Comparison of ENCODE assay signal across 7 mouse cellular contexts in the genomic region with DNA sequence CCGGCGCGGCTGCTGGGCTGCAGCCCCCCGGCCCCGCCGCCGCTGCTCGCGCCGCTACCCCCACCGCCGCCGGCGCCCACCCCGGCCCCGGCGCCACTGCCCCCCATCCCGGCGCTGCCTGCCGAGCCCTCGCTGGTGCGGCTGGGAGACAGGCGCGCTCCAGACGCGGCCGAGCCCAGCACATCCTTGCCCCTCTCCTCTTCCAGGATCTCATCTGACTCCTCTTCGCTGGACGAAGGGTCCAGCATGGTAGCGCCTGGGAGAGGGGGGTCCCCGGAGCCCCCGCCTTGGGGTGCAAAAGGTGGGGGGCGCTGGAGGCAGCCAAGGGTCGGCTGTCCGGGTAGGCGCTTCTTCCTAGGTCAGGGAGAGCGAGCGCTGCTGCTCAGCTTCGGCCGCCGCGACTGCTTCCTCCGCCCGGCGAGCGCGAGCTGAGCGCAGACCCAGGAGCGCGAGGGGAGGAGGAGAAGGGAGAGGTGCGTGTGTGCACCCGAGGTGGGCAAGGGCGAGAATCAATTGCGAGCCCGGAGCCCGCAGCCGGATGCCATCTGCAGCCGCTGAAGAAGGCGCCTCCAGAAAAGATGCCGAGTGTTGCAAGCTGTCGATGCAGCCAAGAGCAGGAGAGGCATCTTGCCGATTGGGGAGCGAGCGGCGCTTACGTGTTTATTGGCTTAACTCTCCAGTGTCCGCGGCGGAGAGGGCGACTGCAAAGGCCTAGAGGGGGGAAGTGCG. TPM values are rescaled to one million over a fixed set of nuclear protein-coding genes. Genes with fewer than 3 reads are reported as not detected.
A peak's percentile ranks its signal among the peaks of the same experiment; 100 is the strongest.
DNase-seq lines count a peak whose midpoint lies in the region; ATAC-seq and TF ChIP-seq lines count a peak whose summit lies in the region.

A gene (minus strand): TSS at position 589 of the 729 bp plus-strand sequence.

- TF ChIP-seq CTCF in ES-Bruce4 (IDR thresholded peaks at IDR 0.05; ENCODE audit: low read depth, low read length), result no peak

- peak within 1 kb of the TSS; percentile 71 for H3K4me2 ChIP-seq in hindbrain, embryonic 12.5 days (replicated peaks)
- peak within 1 kb of the TSS; percentile 98 for H3K4me2 ChIP-seq in limb, embryonic 12.5 days

- TF ChIP-seq POLR2A in ES-Bruce4 (IDR thresholded peaks at IDR 0.05; ENCODE audit: insufficient read depth, low read length), result no peak

- H3K27ac ChIP-seq in ES-Bruce4 (ENCODE audit: insufficient read depth, low read length), result no peak within 1 kb of the TSS
- H3K27ac ChIP-seq in hindbrain, embryonic 12.5 days, result peak within 1 kb of the TSS; percentile 98
- H3K27ac ChIP-seq in limb, embryonic 12.5 days, result no peak within 1 kb of the TSS

- DNase-seq in Muller cell, postnatal 12 days (ENCODE audit: inconsistent ontology term), result peak; percentile 73
- DNase-seq in embryo, embryonic 10.5 days (ENCODE audit: low spot score), result peak; percentile 77
- peak; percentile 80 for DNase-seq in right cerebral cortex, postnatal 14 days
- DNase-seq in thymus, postnatal 25 days, result no peak

- peaks cover 15% of the 10 kb centered on the region for H3K9me3 ChIP-seq in ES-Bruce4 (replicated peaks; ENCODE audit: control insufficient read depth, insufficient read depth, low read length, poor library complexity, severe bottlenecking)
- H3K9me3 ChIP-seq in hindbrain, embryonic 12.5 days (replicated peaks), result no peaks in the 10 kb centered on the region
- no peaks in the 10 kb centered on the region for H3K9me3 ChIP-seq in limb, embryonic 12.5 days

- peak within 1 kb of the TSS; percentile 91 for H3K4me3 ChIP-seq in ES-Bruce4 (ENCODE audit: low read depth, low read length)
- peak within 1 kb of the TSS; percentile 77 for H3K4me3 ChIP-seq in hindbrain, embryonic 12.5 days
- H3K4me3 ChIP-seq in limb, embryonic 12.5 days (replicated peaks), result peak within 1 kb of the TSS; percentile 58

- ATAC-seq in hindbrain, embryonic 12.5 days (ENCODE audit: low FRiP score), result peak; percentile 80
- ATAC-seq in limb, embryonic 12.5 days (ENCODE audit: insufficient number of reproducible peaks, insufficient read depth, low FRiP score, low TSS enrichment, low read depth), result peak; percentile 61

- TF ChIP-seq EP300 in ES-Bruce4 (IDR thresholded peaks at IDR 0.05; ENCODE audit: insufficient read depth, low read depth, low read length), result no peak

- WGBS in hindbrain, embryonic 12.5 days, result under 1% methylated on average over 64 of the region's 71 CpGs
- under 1% methylated on average over 58 of the region's 71 CpGs for WGBS in limb, embryonic 12.5 days

- H3K27me3 ChIP-seq in ES-Bruce4 (ENCODE audit: control insufficient read depth, insufficient read depth, low read length, poor library complexity, severe bottlenecking), result peaks cover 3% of the 10 kb centered on the region
- peaks cover 3% of the 10 kb centered on the region for H3K27me3 ChIP-seq in hindbrain, embryonic 12.5 days
- peaks cover 28% of the 10 kb centered on the region for H3K27me3 ChIP-seq in limb, embryonic 12.5 days

- H3K9ac ChIP-seq in ES-Bruce4 (ENCODE audit: low read depth, poor library complexity, severe bottlenecking), result peak within 1 kb of the TSS; percentile 69
- peak within 1 kb of the TSS; percentile 96 for H3K9ac ChIP-seq in hindbrain, embryonic 12.5 days
- H3K9ac ChIP-seq in limb, embryonic 12.5 days (replicated peaks), result peak within 1 kb of the TSS; percentile 54

- H3K4me1 ChIP-seq in ES-Bruce4 (ENCODE audit: control insufficient read depth, insufficient read depth, low read length), result peaks cover 5% of the 10 kb centered on the region
- 0 out of 2 replicates have a peak, but pooled peaks cover 8% of the 10 kb centered on the region for H3K4me1 ChIP-seq in hindbrain, embryonic 12.5 days
- peaks cover 11% of the 10 kb centered on the region for H3K4me1 ChIP-seq in limb, embryonic 12.5 days (replicated peaks)

- H3K36me3 ChIP-seq in ES-Bruce4 (ENCODE audit: control insufficient read depth, insufficient read depth, low read length, poor library complexity, severe bottlenecking), result no peaks in the 10 kb centered on the region
- no peaks in the 10 kb centered on the region for H3K36me3 ChIP-seq in hindbrain, embryonic 12.5 days
- H3K36me3 ChIP-seq in limb, embryonic 12.5 days, result no peaks in the 10 kb centered on the region

RNA-seq across cellular contexts. Expression of the gene that starts here (rescaled TPM):
- 1.3 TPM in 1 of 2 replicates, not detected in the other for polyA plus RNA-seq in ES-Bruce4 (2011; ENCODE audit: insufficient read depth, insufficient read length, low read depth, missing spikeins)
- polyA plus RNA-seq in hindbrain, embryonic 12.5 days (2016; fragmentation: Nextera tagmentation; extraction: Ambion mirVana), result 21.0 and 21.8 TPM in 2 replicates
- polyA plus RNA-seq in limb, embryonic 12.5 days (2016; fragmentation: Nextera tagmentation; extraction: Ambion mirVana), result 0.40 and 1.1 TPM in 2 replicates
